Mouse (Mus musculus): Measurements from ENCODE around the gene Smr3a. TPM values are rescaled to one million over a fixed set of nuclear protein-coding genes. Genes with fewer than 3 reads are reported as not detected.

The Smr3a gene
- polyA plus RNA-seq (2014; fragmentation: Nextera tagmentation; extraction: Ambion mirVana) = not detected in 2 replicates

GRCm38 (mm10) chr5:88002249-88002648 is at the start of gene Smr3a:
Gene Smr3a (plus strand): TSS chr5:88002549.
- 90% methylated on average over 3 of the region's 3 CpGs for WGBS
- Histone ChIP-seq H3K9me3 (ENCODE audit: control insufficient read depth, low read length) (no peaks in the 10 kb centered on the region), H3K36me3 (ENCODE audit: control insufficient read depth, insufficient read depth, low read length) (no peaks in the 10 kb centered on the region), H3K4me2 (ENCODE audit: low read depth) (no peak within 1 kb of the TSS), H3K27ac (ENCODE audit: low read depth, low read length) (no peak within 1 kb of the TSS), H3K4me1 (ENCODE audit: control insufficient read depth, insufficient read depth, low read length) (no peaks in the 10 kb centered on the region), H3K4me3 (ENCODE audit: low read depth, low read length) (no peak within 1 kb of the TSS), H3K9ac (ENCODE audit: low read length) (no peak within 1 kb of the TSS), H3K27me3 (ENCODE audit: control insufficient read depth, insufficient read depth, low read length) (no peaks in the 10 kb centered on the region)
- ATAC-seq (ENCODE audit: insufficient read depth, low FRiP score, low TSS enrichment) = no peak
- no peak for DNase-seq (ENCODE audit: low spot score)

- Histone ChIP-seq H3K4me2 (ENCODE audit: low read depth) (no peak within 1 kb of the TSS), H3K4me1 (ENCODE audit: control insufficient read depth, insufficient read depth, low read length) (no peaks in the 10 kb centered on the region), H3K9ac (ENCODE audit: low read length) (no peak within 1 kb of the TSS), H3K27me3 (ENCODE audit: control insufficient read depth, insufficient read depth, low read length) (no peaks in the 10 kb centered on the region), H3K27ac (ENCODE audit: low read depth, low read length) (no peak within 1 kb of the TSS), H3K36me3 (ENCODE audit: control insufficient read depth, insufficient read depth, low read length) (no peaks in the 10 kb centered on the region), H3K4me3 (ENCODE audit: low read depth, low read length) (no peak within 1 kb of the TSS), H3K9me3 (ENCODE audit: control insufficient read depth, low read length) (no peaks in the 10 kb centered on the region)
- 71% methylated on average over 2 of the region's 2 CpGs for WGBS
- DNase-seq (ENCODE audit: low spot score) (no peak), ATAC-seq (ENCODE audit: insufficient read depth, low FRiP score, low TSS enrichment) (no peak)
Observed at GRCm38 (mm10) chr5:87969201-87969600, 33.1 kb upstream of the Smr3a start, which contains the start of the genes 2310003L06Rik and Gm28434. Gene 2310003L06Rik (plus strand): TSS chr5:87969459. Gene Gm28434 (plus strand): TSS chr5:87969517.

GRCm38 (mm10) chr5:87979139-87979538 is 23.2 kb upstream of the Smr3a start, which contains the start of gene Cabs1:
Gene Cabs1 (plus strand): TSS chr5:87979439.
- H3K4me3 ChIP-seq (ENCODE audit: low read depth, low read length) = no peak within 1 kb of the TSS
- no peak within 1 kb of the TSS for H3K4me2 ChIP-seq (ENCODE audit: low read depth)
- no peaks in the 10 kb centered on the region for H3K36me3 ChIP-seq (ENCODE audit: control insufficient read depth, insufficient read depth, low read length)
- H3K27ac ChIP-seq (ENCODE audit: low read depth, low read length) = no peak within 1 kb of the TSS
- 88% methylated on average over 3 of the region's 3 CpGs for WGBS
- no peak within 1 kb of the TSS for H3K9ac ChIP-seq (ENCODE audit: low read length)
- no peaks in the 10 kb centered on the region for H3K9me3 ChIP-seq (ENCODE audit: control insufficient read depth, low read length)
- DNase-seq (ENCODE audit: low spot score) (no peak), ATAC-seq (ENCODE audit: insufficient read depth, low FRiP score, low TSS enrichment) (no peak)
- no peaks in the 10 kb centered on the region for H3K27me3 ChIP-seq (ENCODE audit: control insufficient read depth, insufficient read depth, low read length)
- no peaks in the 10 kb centered on the region for H3K4me1 ChIP-seq (ENCODE audit: control insufficient read depth, insufficient read depth, low read length)

- Histone ChIP-seq H3K4me2 (ENCODE audit: low read depth) (no peak overlapping the region), H3K4me1 (ENCODE audit: control insufficient read depth, insufficient read depth, low read length) (no peaks in the 10 kb centered on the region), H3K27ac (ENCODE audit: low read depth, low read length) (no peak overlapping the region), H3K9me3 (ENCODE audit: control insufficient read depth, low read length) (no peaks in the 10 kb centered on the region), H3K9ac (ENCODE audit: low read length) (no peak overlapping the region), H3K4me3 (ENCODE audit: low read depth, low read length) (no peak overlapping the region), H3K27me3 (ENCODE audit: control insufficient read depth, insufficient read depth, low read length) (no peaks in the 10 kb centered on the region), H3K36me3 (ENCODE audit: control insufficient read depth, insufficient read depth, low read length) (no peaks in the 10 kb centered on the region)
- DNase-seq (ENCODE audit: low spot score) = no peak
- WGBS = 47% methylated on average over 3 of the region's 3 CpGs
- ATAC-seq (ENCODE audit: insufficient read depth, low FRiP score, low TSS enrichment) = no peak
Observed at GRCm38 (mm10) chr5:87982468-87983214, 19.7 kb upstream of the Smr3a start.

- H3K27me3 ChIP-seq (ENCODE audit: control insufficient read depth, insufficient read depth, low read length) = no peaks in the 10 kb centered on the region
- no peak overlapping the region for H3K4me3 ChIP-seq (ENCODE audit: low read depth, low read length)
- no peaks in the 10 kb centered on the region for H3K9me3 ChIP-seq (ENCODE audit: control insufficient read depth, low read length)
- no peaks in the 10 kb centered on the region for H3K36me3 ChIP-seq (ENCODE audit: control insufficient read depth, insufficient read depth, low read length)
- H3K4me2 ChIP-seq (ENCODE audit: low read depth) = no peak overlapping the region
- DNase-seq (ENCODE audit: low spot score) (no peak), ATAC-seq (ENCODE audit: insufficient read depth, low FRiP score, low TSS enrichment) (no peak)
- H3K4me1 ChIP-seq (ENCODE audit: control insufficient read depth, insufficient read depth, low read length) = no peaks in the 10 kb centered on the region
- H3K27ac ChIP-seq (ENCODE audit: low read depth, low read length) = no peak overlapping the region
- no peak overlapping the region for H3K9ac ChIP-seq (ENCODE audit: low read length)
Observed at GRCm38 (mm10) chr5:88005241-88005640, 2.9 kb downstream of the Smr3a start.

Other genes starting within 250 kb of the Smr3a start
- not detected in 2 replicates for gene Csn1s2a, start 228.0 kb upstream of the Smr3a start, polyA plus RNA-seq (2014; fragmentation: Nextera tagmentation; extraction: Ambion mirVana)
- not detected in 2 replicates for gene Csn1s2b, start 194.5 kb upstream of the Smr3a start, polyA plus RNA-seq (2014; fragmentation: Nextera tagmentation; extraction: Ambion mirVana)
- gene Prr27, start 176.9 kb upstream of the Smr3a start, polyA plus RNA-seq (2014; fragmentation: Nextera tagmentation; extraction: Ambion mirVana) = not detected in 2 replicates
- not detected in 2 replicates for gene Odam, start 117.5 kb upstream of the Smr3a start, polyA plus RNA-seq (2014; fragmentation: Nextera tagmentation; extraction: Ambion mirVana)
- 1.0 TPM in 1 of 2 replicates, not detected in the other for gene Csn3, start 77.0 kb upstream of the Smr3a start, polyA plus RNA-seq (2014; fragmentation: Nextera tagmentation; extraction: Ambion mirVana)
- gene 2310003L06Rik, start 33.1 kb upstream of the Smr3a start, polyA plus RNA-seq (2014; fragmentation: Nextera tagmentation; extraction: Ambion mirVana) = not detected in 2 replicates
- not detected in 2 replicates for gene Gm28434, start 33.0 kb upstream of the Smr3a start, polyA plus RNA-seq (2014; fragmentation: Nextera tagmentation; extraction: Ambion mirVana)
- gene Cabs1, start 23.1 kb upstream of the Smr3a start, polyA plus RNA-seq (2014; fragmentation: Nextera tagmentation; extraction: Ambion mirVana) = not detected in 2 replicates
- not detected in 2 replicates for gene Smr2, start 84.0 kb downstream of the Smr3a start, polyA plus RNA-seq (2014; fragmentation: Nextera tagmentation; extraction: Ambion mirVana)
- not detected in 2 replicates for gene Gm11116, start 109.0 kb downstream of the Smr3a start, polyA plus RNA-seq (2014; fragmentation: Nextera tagmentation; extraction: Ambion mirVana)
- not detected in 2 replicates for gene Gm11115, start 151.6 kb downstream of the Smr3a start, polyA plus RNA-seq (2014; fragmentation: Nextera tagmentation; extraction: Ambion mirVana)